In genomic region chr19:5647791-5648190, GRCm38 (mm10) we compare ENCODE assay signal across 11 mouse cellular contexts. TPM values are rescaled to one million over a fixed set of nuclear protein-coding genes. Genes with fewer than 3 reads are reported as not detected.
DNase-seq lines count a peak whose midpoint lies in the region; ATAC-seq and TF ChIP-seq lines count a peak whose summit lies in the region.
"Had no signal": no experiment of that assay in that cellular context is flagged by ENCODE, and none has a peak within 500 bp of the region (broad histone marks: within the 10 kb centered on the region; RNA-seq: fewer than 3 reads in every experiment).

No protein-coding gene starts in this region.

- no peak for TF ChIP-seq EP300 in ES-Bruce4 (IDR thresholded peaks at IDR 0.05; ENCODE audit: insufficient read depth, low read depth, low read length)

- no peak for DNase-seq in kidney, adult 2 months
- no peak for DNase-seq in kidney, postnatal 36 days
- no peak for DNase-seq in embryonic facial prominence, embryonic 14.5 days (ENCODE audit: low spot score)
- no peak for DNase-seq in c-Kit-positive CD71-positive TER-119-positive erythroid progenitor cells, embryonic 14.5 days (ENCODE audit: low spot score)
- no peak for DNase-seq in cerebellum, adult 2 months
- no peak for DNase-seq in right cerebral cortex, postnatal 25 days
- DNase-seq: adrenal gland, postnatal 36 days; cerebellum, postnatal 36 days; lung, postnatal 14 days had no signal

- no peak for ATAC-seq in embryonic facial prominence, embryonic 14.5 days (ENCODE audit: low read depth)
- no peak for ATAC-seq in liver, embryonic 12.5 days

- H3K36me3 ChIP-seq in kidney, adult 2 months (ENCODE audit: control insufficient read depth, insufficient read depth, low read length), result peaks cover 4% of the 10 kb centered on the region; the same call in 1 of the 2 replicates
- H3K36me3 ChIP-seq in ES-Bruce4 (ENCODE audit: control insufficient read depth, insufficient read depth, low read length, poor library complexity, severe bottlenecking), result peaks cover 4% of the 10 kb centered on the region; the same call in 1 of the 2 replicates
- H3K36me3 ChIP-seq in embryonic facial prominence, embryonic 14.5 days (ENCODE audit: control insufficient read depth, insufficient read depth, low read length), result peaks cover 77% of the 10 kb centered on the region
- peaks cover 83% of the 10 kb centered on the region for H3K36me3 ChIP-seq in liver, embryonic 12.5 days

- H3K27me3 ChIP-seq in kidney, adult 2 months (replicated peaks; ENCODE audit: control insufficient read depth, insufficient read depth, low read length), result no peaks in the 10 kb centered on the region
- H3K27me3 ChIP-seq in ES-Bruce4 (ENCODE audit: control insufficient read depth, insufficient read depth, low read length, poor library complexity, severe bottlenecking), result no peaks in the 10 kb centered on the region
- no peaks in the 10 kb centered on the region for H3K27me3 ChIP-seq in embryonic facial prominence, embryonic 14.5 days (replicated peaks; ENCODE audit: control insufficient read depth, insufficient read depth, low read length)
- no peaks in the 10 kb centered on the region for H3K27me3 ChIP-seq in liver, embryonic 12.5 days (replicated peaks)
- H3K27me3 ChIP-seq in cerebellum, adult 2 months (ENCODE audit: control insufficient read depth, insufficient read depth, low read length), result no peaks in the 10 kb centered on the region

- H3K9me3 ChIP-seq in ES-Bruce4 (replicated peaks; ENCODE audit: control insufficient read depth, insufficient read depth, low read length, poor library complexity, severe bottlenecking), result no peaks in the 10 kb centered on the region
- no peaks in the 10 kb centered on the region for H3K9me3 ChIP-seq in embryonic facial prominence, embryonic 14.5 days (ENCODE audit: control insufficient read depth, low read length)
- no peaks in the 10 kb centered on the region for H3K9me3 ChIP-seq in liver, embryonic 12.5 days (replicated peaks)

- H3K9ac ChIP-seq in ES-Bruce4 (ENCODE audit: low read depth, poor library complexity, severe bottlenecking), result peak overlapping the region; percentile 8; the same call in 1 of the 2 replicates
- H3K9ac ChIP-seq in embryonic facial prominence, embryonic 14.5 days (ENCODE audit: low read depth, low read length), result peak overlapping the region; percentile 2; the same call in 1 of the 2 replicates
- no peak overlapping the region for H3K9ac ChIP-seq in liver, embryonic 12.5 days

- no peak for TF ChIP-seq POLR2A in kidney, adult 2 months (IDR thresholded peaks at IDR 0.05; ENCODE audit: low read depth, low read length)
- no peak for TF ChIP-seq POLR2A in ES-Bruce4 (IDR thresholded peaks at IDR 0.05; ENCODE audit: insufficient read depth, low read length)
- TF ChIP-seq POLR2A in cerebellum, adult 2 months (IDR thresholded peaks at IDR 0.05; ENCODE audit: borderline replicate concordance, insufficient read depth, low read length), result no peak

- no peak overlapping the region for H3K4me3 ChIP-seq in kidney, adult 2 months (ENCODE audit: insufficient read depth, low read depth, low read length)
- no peak overlapping the region for H3K4me3 ChIP-seq in ES-Bruce4 (ENCODE audit: low read depth, low read length)
- no peak overlapping the region for H3K4me3 ChIP-seq in embryonic facial prominence, embryonic 14.5 days (ENCODE audit: low read depth, low read length)
- H3K4me3 ChIP-seq in liver, embryonic 12.5 days, result no peak overlapping the region
- H3K4me3 ChIP-seq in cerebellum, adult 2 months (replicated peaks; ENCODE audit: insufficient read depth, low read depth, low read length), result no peak overlapping the region

- 0 out of 2 replicates have a peak overlapping the region, but pooled peaks have one; percentile 37 for H3K27ac ChIP-seq in kidney, adult 2 months (ENCODE audit: insufficient read depth, low read depth, low read length)
- H3K27ac ChIP-seq in ES-Bruce4 (ENCODE audit: insufficient read depth, low read length), result peak overlapping the region; percentile 86
- H3K27ac ChIP-seq in embryonic facial prominence, embryonic 14.5 days (replicated peaks; ENCODE audit: low read depth, low read length), result peak overlapping the region; percentile 80; the same call in 1 of the 2 replicates
- 0 out of 2 replicates have a peak overlapping the region, but pooled peaks have one; percentile 59 for H3K27ac ChIP-seq in liver, embryonic 12.5 days
- no peak overlapping the region for H3K27ac ChIP-seq in cerebellum, adult 2 months (ENCODE audit: insufficient read depth, low read length)

- TF ChIP-seq CTCF in kidney, adult 2 months (conservative IDR thresholded peaks at IDR 0.05; ENCODE audit: insufficient read depth, insufficient read length, low read depth, low read length), result no peak
- no peak for TF ChIP-seq CTCF in ES-Bruce4 (IDR thresholded peaks at IDR 0.05; ENCODE audit: low read depth, low read length)
- TF ChIP-seq CTCF in cerebellum, adult 2 months (IDR thresholded peaks at IDR 0.05; ENCODE audit: borderline replicate concordance, insufficient read depth, low read depth, low read length), result no peak

- peaks cover 10% of the 10 kb centered on the region; the same call in 1 of the 2 replicates for H3K4me1 ChIP-seq in kidney, adult 2 months (ENCODE audit: control insufficient read depth, insufficient read depth, low read length)
- peaks cover 5% of the 10 kb centered on the region for H3K4me1 ChIP-seq in ES-Bruce4 (ENCODE audit: control insufficient read depth, insufficient read depth, low read length)
- peaks cover 5% of the 10 kb centered on the region for H3K4me1 ChIP-seq in embryonic facial prominence, embryonic 14.5 days (ENCODE audit: control insufficient read depth, insufficient read depth, low read length)
- peaks cover 46% of the 10 kb centered on the region for H3K4me1 ChIP-seq in liver, embryonic 12.5 days
- peaks cover 4% of the 10 kb centered on the region; the same call in 1 of the 2 replicates for H3K4me1 ChIP-seq in cerebellum, adult 2 months (ENCODE audit: control insufficient read depth, insufficient read depth, low read length)

- no peak overlapping the region for H3K4me2 ChIP-seq in embryonic facial prominence, embryonic 14.5 days (ENCODE audit: low read depth, low read length)
- H3K4me2 ChIP-seq in liver, embryonic 12.5 days, result no peak overlapping the region

- 93% methylated on average over 6 of the region's 6 CpGs for WGBS in kidney, adult 2 months
- WGBS in embryonic facial prominence, embryonic 14.5 days, result 95% methylated on average over 6 of the region's 6 CpGs
- WGBS in liver, embryonic 12.5 days (ENCODE audit: insufficient replicate concordance), result 84% methylated on average over 6 of the region's 6 CpGs
- 57% methylated on average over 6 of the region's 6 CpGs for WGBS in cerebellum, adult 2 months

RNA-seq across cellular contexts. Expression of gene Rela, which starts 10.5 kb away (rescaled TPM):
- 58.2 and 59.9 TPM in 2 replicates for polyA plus RNA-seq in kidney, adult 2 months (2012; rRNA removed)
- 28.5 and 32.9 TPM in 2 replicates for polyA plus RNA-seq in ES-Bruce4 (2011; ENCODE audit: insufficient read depth, insufficient read length, low read depth, missing spikeins)
- polyA plus RNA-seq in embryonic facial prominence, embryonic 14.5 days (2014; fragmentation: Nextera tagmentation; extraction: Ambion mirVana), result 49.2 and 52.9 TPM in 2 replicates
- 32.1 and 33.6 TPM in 2 replicates for polyA plus RNA-seq in liver, embryonic 12.5 days (2016; fragmentation: Nextera tagmentation; extraction: Ambion mirVana)
- 39.0 and 40.3 TPM in 2 replicates for polyA plus RNA-seq in cerebellum, adult 2 months (2012; rRNA removed)

RNA-seq across cellular contexts. Expression of gene Sipa1, which starts 15.7 kb away (rescaled TPM):
- polyA plus RNA-seq in kidney, adult 2 months (2012; rRNA removed), result 35.4 and 36.9 TPM in 2 replicates
- polyA plus RNA-seq in ES-Bruce4 (2011; ENCODE audit: insufficient read depth, insufficient read length, low read depth, missing spikeins), result 13.7 and 19.1 TPM in 2 replicates
- polyA plus RNA-seq in embryonic facial prominence, embryonic 14.5 days (2014; fragmentation: Nextera tagmentation; extraction: Ambion mirVana), result 24.4 and 26.6 TPM in 2 replicates
- polyA plus RNA-seq in liver, embryonic 12.5 days (2016; fragmentation: Nextera tagmentation; extraction: Ambion mirVana), result 41.4 and 41.8 TPM in 2 replicates
- polyA plus RNA-seq in cerebellum, adult 2 months (2012; rRNA removed), result 12.4 and 14.8 TPM in 2 replicates

RNA-seq across cellular contexts. Expression of gene Kat5, which starts 37.8 kb away (rescaled TPM):
- 60.3 and 67.4 TPM in 2 replicates for polyA plus RNA-seq in kidney, adult 2 months (2012; rRNA removed)
- 50.9 and 65.5 TPM in 2 replicates for polyA plus RNA-seq in ES-Bruce4 (2011; ENCODE audit: insufficient read depth, insufficient read length, low read depth, missing spikeins)
- polyA plus RNA-seq in embryonic facial prominence, embryonic 14.5 days (2014; fragmentation: Nextera tagmentation; extraction: Ambion mirVana), result 24.7 and 32.5 TPM in 2 replicates
- 24.9 and 26.8 TPM in 2 replicates for polyA plus RNA-seq in liver, embryonic 12.5 days (2016; fragmentation: Nextera tagmentation; extraction: Ambion mirVana)
- 139 and 143 TPM in 2 replicates for polyA plus RNA-seq in cerebellum, adult 2 months (2012; rRNA removed)

RNA-seq across cellular contexts. Expression of gene Map3k11, which starts 40.8 kb away (rescaled TPM):
- 72.2 and 83.9 TPM in 2 replicates for polyA plus RNA-seq in kidney, adult 2 months (2012; rRNA removed)
- 25.8 and 27.8 TPM in 2 replicates for polyA plus RNA-seq in ES-Bruce4 (2011; ENCODE audit: insufficient read depth, insufficient read length, low read depth, missing spikeins)
- 18.9 and 23.3 TPM in 2 replicates for polyA plus RNA-seq in embryonic facial prominence, embryonic 14.5 days (2014; fragmentation: Nextera tagmentation; extraction: Ambion mirVana)
- polyA plus RNA-seq in liver, embryonic 12.5 days (2016; fragmentation: Nextera tagmentation; extraction: Ambion mirVana), result 25.8 and 27.7 TPM in 2 replicates
- 28.6 and 29.7 TPM in 2 replicates for polyA plus RNA-seq in cerebellum, adult 2 months (2012; rRNA removed)

RNA-seq across cellular contexts. Expression of gene Pcnx3, which starts 40.9 kb away (rescaled TPM):
- polyA plus RNA-seq in kidney, adult 2 months (2012; rRNA removed), result 88.8 and 108 TPM in 2 replicates
- 39.7 and 43.7 TPM in 2 replicates for polyA plus RNA-seq in ES-Bruce4 (2011; ENCODE audit: insufficient read depth, insufficient read length, low read depth, missing spikeins)
- polyA plus RNA-seq in embryonic facial prominence, embryonic 14.5 days (2014; fragmentation: Nextera tagmentation; extraction: Ambion mirVana), result 24.1 and 32.1 TPM in 2 replicates
- 18.4 and 18.6 TPM in 2 replicates for polyA plus RNA-seq in liver, embryonic 12.5 days (2016; fragmentation: Nextera tagmentation; extraction: Ambion mirVana)
- 65.0 and 65.1 TPM in 2 replicates for polyA plus RNA-seq in cerebellum, adult 2 months (2012; rRNA removed)
